Mouse (Mus musculus): ENCODE measurements at regions not wholly inside any gene's neighbourhood (a gene's known extent, or its start where the extent isn't known, plus 50 kb on each side); places are given as distances from the start of the nearest gene placed in this dataset.

- no peaks in the 10 kb centered on the region for H3K79me2 ChIP-seq (ENCODE audit: control insufficient read depth, insufficient read depth, low read length)
- H3K27me3 ChIP-seq (ENCODE audit: control insufficient read depth, insufficient read depth, low read length), result no peaks in the 10 kb centered on the region
- whole genome bisulfite sequencing, result 76% methylated on average over 6 of the region's 6 CpGs
- H3K9ac ChIP-seq (ENCODE audit: low read depth, low read length), result no peak overlapping the region
- TF ChIP-seq POLR2A (IDR thresholded peaks at IDR 0.05; ENCODE audit: extremely low read depth, insufficient read depth, low read length) (no peak), CTCF (IDR thresholded peaks at IDR 0.05; ENCODE audit: low read depth, low read length) (no peak)
- H3K4me3 ChIP-seq (ENCODE audit: insufficient read depth, low read depth, low read length), result no peak overlapping the region
- no peak overlapping the region for H3K27ac ChIP-seq (replicated peaks; ENCODE audit: insufficient read depth, low read depth, low read length)
- no peaks in the 10 kb centered on the region for H3K4me1 ChIP-seq (ENCODE audit: control insufficient read depth, insufficient read depth, low read length)
- DNase-seq (ENCODE audit: extremely low read depth, low read depth, low spot score), result no peak
- no peaks in the 10 kb centered on the region for H3K36me3 ChIP-seq (ENCODE audit: control insufficient read depth, insufficient read depth, low read length)
These were observed 50.9 kb upstream of the 1810046K07Rik start for GRCm38 (mm10) chr9:51379589-51379988.

GRCm38 (mm10) chr9:51393921-51394320 is 65.2 kb upstream of the 1810046K07Rik start:
- Histone ChIP-seq H3K4me1 (ENCODE audit: control insufficient read depth, insufficient read depth, low read length) (no peaks in the 10 kb centered on the region), H3K27ac (replicated peaks; ENCODE audit: insufficient read depth, low read depth, low read length) (no peak overlapping the region), H3K4me3 (ENCODE audit: insufficient read depth, low read depth, low read length) (no peak overlapping the region), H3K9ac (ENCODE audit: low read depth, low read length) (no peak overlapping the region), H3K36me3 (ENCODE audit: control insufficient read depth, insufficient read depth, low read length) (no peaks in the 10 kb centered on the region), H3K27me3 (ENCODE audit: control insufficient read depth, insufficient read depth, low read length) (no peaks in the 10 kb centered on the region), H3K79me2 (ENCODE audit: control insufficient read depth, insufficient read depth, low read length) (no peaks in the 10 kb centered on the region)
- 91% methylated on average over 2 of the region's 2 CpGs for WGBS
- DNase-seq (ENCODE audit: extremely low read depth, low read depth, low spot score), result no peak
- TF ChIP-seq POLR2A (IDR thresholded peaks at IDR 0.05; ENCODE audit: extremely low read depth, insufficient read depth, low read length) (no peak), CTCF (IDR thresholded peaks at IDR 0.05; ENCODE audit: low read depth, low read length) (no peak)

- Histone ChIP-seq H3K36me3 (ENCODE audit: control insufficient read depth, insufficient read depth, low read length) (no peaks in the 10 kb centered on the region), H3K27me3 (ENCODE audit: control insufficient read depth, insufficient read depth, low read length) (no peaks in the 10 kb centered on the region), H3K79me2 (ENCODE audit: control insufficient read depth, insufficient read depth, low read length) (no peaks in the 10 kb centered on the region), H3K9ac (ENCODE audit: low read depth, low read length) (no peak overlapping the region), H3K4me3 (ENCODE audit: insufficient read depth, low read depth, low read length) (no peak overlapping the region), H3K27ac (replicated peaks; ENCODE audit: insufficient read depth, low read depth, low read length) (no peak overlapping the region), H3K4me1 (ENCODE audit: control insufficient read depth, insufficient read depth, low read length) (no peaks in the 10 kb centered on the region)
- 58% methylated on average over 9 of the region's 9 CpGs for WGBS
- TF ChIP-seq CTCF (IDR thresholded peaks at IDR 0.05; ENCODE audit: low read depth, low read length), result no peak
- TF ChIP-seq POLR2A (IDR thresholded peaks at IDR 0.05; ENCODE audit: extremely low read depth, insufficient read depth, low read length), result no peak
- DNase-seq (ENCODE audit: extremely low read depth, low read depth, low spot score), result peak; percentile 15
These were observed 65.7 kb upstream of the 1810046K07Rik start for GRCm38 (mm10) chr9:51394372-51394771.

GRCm38 (mm10) chr9:51396801-51397200 is 68.1 kb upstream of the 1810046K07Rik start:
- Histone ChIP-seq H3K36me3 (ENCODE audit: control insufficient read depth, insufficient read depth, low read length) (no peaks in the 10 kb centered on the region), H3K27me3 (ENCODE audit: control insufficient read depth, insufficient read depth, low read length) (no peaks in the 10 kb centered on the region), H3K4me3 (ENCODE audit: insufficient read depth, low read depth, low read length) (no peak overlapping the region), H3K79me2 (ENCODE audit: control insufficient read depth, insufficient read depth, low read length) (no peaks in the 10 kb centered on the region), H3K4me1 (ENCODE audit: control insufficient read depth, insufficient read depth, low read length) (no peaks in the 10 kb centered on the region), H3K9ac (ENCODE audit: low read depth, low read length) (no peak overlapping the region), H3K27ac (replicated peaks; ENCODE audit: insufficient read depth, low read depth, low read length) (no peak overlapping the region)
- TF ChIP-seq CTCF (IDR thresholded peaks at IDR 0.05; ENCODE audit: low read depth, low read length) (no peak), POLR2A (IDR thresholded peaks at IDR 0.05; ENCODE audit: extremely low read depth, insufficient read depth, low read length) (no peak)
- DNase-seq (ENCODE audit: extremely low read depth, low read depth, low spot score), result no peak
- 92% methylated on average over 3 of the region's 3 CpGs for WGBS

GRCm38 (mm10) chr9:51397589-51398220 is 69.0 kb upstream of the 1810046K07Rik start:
- Histone ChIP-seq H3K79me2 (ENCODE audit: control insufficient read depth, insufficient read depth, low read length) (no peaks in the 10 kb centered on the region), H3K36me3 (ENCODE audit: control insufficient read depth, insufficient read depth, low read length) (no peaks in the 10 kb centered on the region), H3K4me3 (ENCODE audit: insufficient read depth, low read depth, low read length) (no peak overlapping the region), H3K4me1 (ENCODE audit: control insufficient read depth, insufficient read depth, low read length) (no peaks in the 10 kb centered on the region), H3K27me3 (ENCODE audit: control insufficient read depth, insufficient read depth, low read length) (no peaks in the 10 kb centered on the region), H3K27ac (replicated peaks; ENCODE audit: insufficient read depth, low read depth, low read length) (no peak overlapping the region), H3K9ac (ENCODE audit: low read depth, low read length) (no peak overlapping the region)
- no peak for DNase-seq (ENCODE audit: extremely low read depth, low read depth, low spot score)
- 45% methylated on average over 1 of the region's 1 CpGs for whole genome bisulfite sequencing
- TF ChIP-seq POLR2A (IDR thresholded peaks at IDR 0.05; ENCODE audit: extremely low read depth, insufficient read depth, low read length), result no peak
- no peak for TF ChIP-seq CTCF (IDR thresholded peaks at IDR 0.05; ENCODE audit: low read depth, low read length)

- Histone ChIP-seq H3K79me2 (ENCODE audit: control insufficient read depth, insufficient read depth, low read length) (no peaks in the 10 kb centered on the region), H3K36me3 (ENCODE audit: control insufficient read depth, insufficient read depth, low read length) (no peaks in the 10 kb centered on the region), H3K9ac (ENCODE audit: low read depth, low read length) (no peak overlapping the region), H3K27me3 (ENCODE audit: control insufficient read depth, insufficient read depth, low read length) (no peaks in the 10 kb centered on the region), H3K27ac (replicated peaks; ENCODE audit: insufficient read depth, low read depth, low read length) (no peak overlapping the region), H3K4me3 (ENCODE audit: insufficient read depth, low read depth, low read length) (no peak overlapping the region), H3K4me1 (ENCODE audit: control insufficient read depth, insufficient read depth, low read length) (no peaks in the 10 kb centered on the region)
- DNase-seq (ENCODE audit: extremely low read depth, low read depth, low spot score), result no peak
- TF ChIP-seq CTCF (IDR thresholded peaks at IDR 0.05; ENCODE audit: low read depth, low read length), result no peak
- no peak for TF ChIP-seq POLR2A (IDR thresholded peaks at IDR 0.05; ENCODE audit: extremely low read depth, insufficient read depth, low read length)
- 90% methylated on average over 4 of the region's 4 CpGs for WGBS
These were observed 70.2 kb upstream of the 1810046K07Rik start for GRCm38 (mm10) chr9:51398886-51399285.
